Mouse (Mus musculus) naive thymus-derived CD4-positive, alpha-beta T cell, adult 2 months (primary cell): ENCODE measurements at regions not wholly inside any gene's neighbourhood (a gene's known extent, or its start where the extent isn't known, plus 50 kb on each side); places are given as distances from the start of the nearest gene placed in this dataset.

ENCODE experiments used
- DNase-seq: peaks from one replicate; pipeline ENCODE4 v3.0.0-alpha.2; 2011; ENCODE audit warnings: low read depth

DNA sequence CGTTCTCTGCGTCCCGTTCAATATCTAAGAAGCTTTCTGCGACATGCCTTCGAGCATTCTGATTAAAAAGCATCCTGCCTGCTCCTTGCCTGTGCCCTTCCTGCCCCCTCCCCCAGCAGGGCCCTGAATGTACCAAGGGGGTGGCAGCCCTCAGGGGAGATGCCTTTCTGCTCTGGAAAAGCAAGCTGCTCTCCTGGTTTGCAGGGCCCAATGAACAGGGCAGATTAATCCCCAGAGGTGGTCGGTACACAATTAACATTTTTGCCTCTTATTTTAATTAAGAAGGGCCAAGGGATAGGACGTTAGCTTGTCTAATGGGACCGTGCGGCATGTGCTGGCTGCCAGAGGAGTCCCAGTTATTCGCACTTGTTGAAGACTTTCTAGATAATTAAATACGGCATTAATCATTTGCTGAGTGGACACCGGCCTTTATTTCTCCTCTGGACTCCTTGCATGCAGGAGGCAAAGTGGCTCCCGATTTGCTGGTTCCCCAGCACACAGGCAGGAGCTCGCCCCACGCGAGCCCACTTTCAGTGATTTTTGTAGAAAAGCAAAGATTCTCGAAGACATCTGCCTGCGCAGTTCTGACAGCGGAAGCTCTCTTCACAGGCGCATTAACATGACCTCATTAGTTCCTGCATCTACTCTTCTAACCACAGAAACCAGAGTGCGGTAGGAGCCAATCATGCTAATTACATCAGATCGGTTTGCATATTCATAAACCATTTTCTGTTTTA lies 336.8 kb upstream of the 4930535I16Rik start:
- no peak for DNase-seq

DNA sequence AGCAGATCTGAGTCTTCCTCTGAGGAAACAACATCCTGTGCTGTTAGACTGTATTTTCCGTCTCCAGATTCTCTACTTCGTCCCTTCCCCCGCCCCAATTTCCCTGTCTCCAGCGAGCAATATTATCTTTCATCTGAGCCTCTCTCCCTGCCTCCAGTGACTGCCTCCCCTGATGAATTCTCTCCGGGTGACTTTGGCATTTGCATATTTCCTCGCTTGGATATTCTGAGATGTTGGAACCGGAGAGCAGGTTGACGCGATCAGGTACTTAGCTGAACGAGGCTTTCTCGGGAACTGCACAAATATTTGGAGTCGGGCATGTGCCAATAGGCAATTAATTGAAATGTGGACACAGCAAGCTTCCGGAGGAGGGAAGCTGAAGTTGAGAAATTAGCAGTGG lies 323.8 kb upstream of the 4930535I16Rik start:
- DNase-seq = no peak

GRCm38 (mm10) chr4:124236476-124236875 lies 318.7 kb upstream of the 4930535I16Rik start:
- no peak for DNase-seq

DNA sequence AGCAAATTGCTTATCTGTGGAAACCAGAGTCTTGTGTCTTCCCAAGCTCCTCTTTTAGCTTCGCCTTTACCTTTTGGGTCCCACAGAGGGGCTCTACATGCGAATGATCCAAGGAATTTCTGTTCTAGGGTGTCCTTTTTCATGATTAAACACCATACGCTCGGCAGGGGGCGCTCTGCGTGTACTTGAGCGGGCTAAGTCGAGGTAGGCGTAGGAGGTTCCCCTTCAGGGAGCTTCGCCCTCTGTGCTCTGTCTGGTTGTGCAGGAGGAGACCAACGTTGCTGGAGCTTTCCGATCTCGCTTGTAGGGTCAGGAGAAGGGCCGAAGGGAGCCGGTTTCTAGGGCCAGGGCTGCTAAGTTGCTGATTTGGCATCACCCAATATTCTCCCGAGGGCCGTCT lies 310.7 kb upstream of the 4930535I16Rik start:
- DNase-seq = peak; percentile 2

DNA sequence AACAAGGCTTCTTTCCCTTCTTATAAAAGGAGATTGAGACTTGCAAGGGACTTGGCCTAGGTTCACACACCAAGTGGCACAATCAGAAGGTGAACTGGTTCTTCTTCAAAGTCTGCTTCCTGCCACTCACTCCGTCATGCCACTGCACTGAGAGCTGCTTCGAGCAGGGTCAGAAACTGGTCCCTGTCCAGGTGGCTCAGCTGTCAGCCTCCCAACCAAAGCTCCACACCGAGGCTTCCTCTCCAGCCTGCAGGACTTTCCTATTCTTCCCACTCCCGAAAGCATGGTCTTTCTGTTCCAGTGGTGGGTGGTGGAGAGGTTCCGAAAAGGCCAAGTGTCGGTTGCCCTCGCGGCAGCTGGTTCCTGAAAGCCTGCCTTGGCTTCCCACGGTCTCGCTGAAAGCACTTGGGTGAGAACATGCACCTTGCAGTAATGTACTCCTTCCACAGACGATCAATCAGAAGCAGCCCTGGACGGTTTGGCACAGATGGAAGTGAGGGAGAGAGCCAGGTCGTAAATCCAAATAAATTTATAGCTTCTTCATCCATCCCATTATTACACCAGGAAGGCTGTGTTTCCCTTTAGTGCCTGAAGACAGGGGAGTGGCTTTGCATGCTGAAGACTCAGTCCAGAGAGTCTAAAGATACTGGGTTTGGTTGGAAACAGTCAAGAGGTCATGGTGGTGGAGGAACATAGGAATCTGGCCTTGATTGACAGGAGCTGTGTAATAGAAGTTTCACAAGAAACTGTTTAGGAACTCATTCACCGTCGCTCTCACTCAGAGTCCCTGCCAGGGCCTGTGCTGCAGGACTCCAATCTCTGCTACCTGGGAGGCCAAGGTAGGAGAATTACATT lies 306.1 kb upstream of the 4930535I16Rik start:
- no peak for DNase-seq

DNA sequence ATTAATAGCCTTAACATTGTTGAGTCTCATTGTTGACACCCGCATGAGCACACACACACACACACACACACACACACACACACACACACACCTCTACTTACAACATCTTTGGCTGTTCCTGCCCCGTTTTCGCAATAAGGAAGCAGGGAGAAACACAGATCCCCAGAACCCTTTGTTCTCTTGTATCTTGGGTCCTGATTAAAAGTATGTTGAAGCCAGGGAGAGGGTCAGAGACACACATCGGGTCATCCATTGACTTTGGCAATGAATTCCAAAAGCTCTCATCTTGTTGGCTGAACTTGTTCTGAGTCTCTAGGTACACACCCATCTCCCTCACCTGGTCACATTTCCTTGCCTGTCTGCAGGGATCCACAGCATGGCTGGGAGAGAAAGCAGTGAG lies 303.9 kb upstream of the 4930535I16Rik start:
- DNase-seq = no peak

- no peak for DNase-seq
These were observed 299.4 kb upstream of the 4930535I16Rik start for GRCm38 (mm10) chr4:124217206-124217605.

- no peak for DNase-seq
These were observed 298.5 kb upstream of the 4930535I16Rik start for GRCm38 (mm10) chr4:124216351-124216750.

- DNase-seq = no peak
These were observed 297.3 kb upstream of the 4930535I16Rik start for GRCm38 (mm10) chr4:124215077-124215476.

GRCm38 (mm10) chr4:124210103-124210502 lies 292.3 kb upstream of the 4930535I16Rik start:
- no peak for DNase-seq

DNA sequence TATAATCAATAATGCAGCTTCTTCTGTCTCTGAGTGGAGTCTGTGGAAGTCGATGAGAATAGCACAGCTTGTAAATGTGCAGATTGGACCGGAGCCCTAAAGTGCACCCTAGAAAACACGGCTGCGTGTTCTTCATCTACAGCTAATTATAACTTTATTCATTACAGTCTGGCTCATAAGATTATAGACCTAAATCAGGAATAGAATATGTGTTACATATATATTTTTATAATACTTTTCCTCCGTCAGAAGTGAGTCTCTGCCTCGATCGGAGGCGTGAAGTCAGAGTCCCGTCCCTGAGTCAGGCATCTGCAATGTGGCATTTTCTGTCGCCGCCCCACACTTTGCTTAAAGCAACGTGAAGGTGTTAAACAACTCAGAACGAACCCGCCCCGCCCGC lies 288.7 kb upstream of the 4930535I16Rik start:
- DNase-seq = no peak

GRCm38 (mm10) chr4:124203736-124204135 lies 285.9 kb upstream of the 4930535I16Rik start:
- DNase-seq = peak; percentile 2

DNA sequence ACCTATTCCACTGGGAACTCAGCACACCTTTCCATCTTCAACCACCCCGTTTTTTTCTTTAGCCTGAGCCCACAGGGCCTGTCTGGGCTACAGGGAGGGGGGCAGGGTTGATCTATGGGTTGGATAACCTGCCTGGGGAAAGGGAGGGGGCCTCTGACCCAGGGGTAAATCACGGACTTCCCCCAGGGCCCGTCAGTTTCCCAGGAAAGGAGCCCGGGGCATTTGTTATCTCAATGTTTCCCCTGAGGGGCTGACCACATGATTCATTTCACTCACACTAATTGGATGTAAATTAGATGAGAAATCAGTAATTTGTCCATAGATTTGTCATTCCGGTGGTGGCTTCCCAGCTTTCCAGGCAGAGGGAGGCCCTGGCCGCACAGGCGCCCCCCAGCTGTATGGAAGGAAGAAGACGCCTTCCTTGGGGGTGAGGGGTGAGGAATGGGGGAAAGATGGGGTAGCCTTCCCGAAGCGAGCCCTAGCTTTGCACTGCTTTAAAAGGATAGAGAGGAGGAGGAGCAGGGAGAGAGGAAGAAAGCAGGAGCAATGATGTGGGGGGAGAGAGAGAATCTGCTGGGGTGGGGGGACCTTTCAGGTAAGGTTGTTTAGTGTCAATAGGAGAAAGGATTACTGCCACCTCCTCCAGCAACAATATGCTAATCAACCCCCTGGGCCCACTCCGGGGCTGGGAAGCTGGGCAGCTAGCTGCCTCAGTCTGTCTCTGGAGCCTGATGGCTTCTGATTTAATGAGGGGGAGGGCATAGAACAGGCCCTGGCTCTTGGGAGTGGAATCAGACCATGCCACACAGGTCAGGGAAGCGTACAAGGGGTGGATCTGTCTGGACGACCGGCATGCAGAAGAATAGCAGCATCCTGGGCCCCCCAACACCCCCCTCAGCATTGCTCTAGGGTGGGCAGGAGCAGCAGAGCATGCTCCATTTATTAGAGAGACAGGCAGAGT lies 282.3 kb upstream of the 4930535I16Rik start:
- no peak for DNase-seq

DNA sequence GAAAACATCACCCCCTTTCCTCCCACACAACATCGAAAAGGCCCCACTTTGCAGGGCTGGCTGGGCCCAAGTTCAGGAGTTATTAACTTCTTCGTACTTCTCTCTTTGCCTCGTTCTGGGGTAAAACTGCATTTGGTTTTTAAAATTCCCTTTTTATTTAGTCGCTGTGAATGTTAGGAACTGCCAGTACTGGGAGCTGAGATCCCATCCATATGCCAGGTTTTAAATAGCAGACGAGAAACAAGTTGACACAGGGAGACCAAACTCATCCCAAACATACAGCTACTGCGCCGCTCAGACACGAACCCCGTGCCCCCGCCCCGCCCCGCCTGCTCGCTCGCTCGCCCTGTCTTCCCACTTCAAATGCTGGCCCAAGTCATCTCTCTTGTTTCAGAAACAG lies 281.0 kb upstream of the 4930535I16Rik start:
- DNase-seq = no peak

DNA sequence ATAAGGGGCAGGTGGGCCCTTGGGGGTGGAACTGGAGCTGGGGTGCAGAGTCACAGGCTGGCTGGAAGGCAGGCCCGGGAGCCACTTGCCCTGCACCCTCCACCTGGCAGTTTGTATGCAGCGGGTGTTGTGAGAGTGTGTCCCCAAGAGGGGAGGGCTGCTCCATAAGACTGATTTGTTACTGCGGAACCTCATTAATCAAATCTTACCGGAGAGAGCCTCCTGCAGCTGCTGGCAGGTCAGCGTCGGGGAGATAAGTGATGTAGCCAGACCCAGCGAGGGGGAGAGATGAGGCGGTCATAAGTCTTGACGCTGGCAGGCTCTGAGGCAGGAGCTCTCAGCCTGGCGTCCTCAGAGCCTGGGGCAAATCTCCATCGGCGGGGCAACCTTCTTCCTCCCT lies 278.9 kb upstream of the 4930535I16Rik start:
- DNase-seq = no peak

DNA sequence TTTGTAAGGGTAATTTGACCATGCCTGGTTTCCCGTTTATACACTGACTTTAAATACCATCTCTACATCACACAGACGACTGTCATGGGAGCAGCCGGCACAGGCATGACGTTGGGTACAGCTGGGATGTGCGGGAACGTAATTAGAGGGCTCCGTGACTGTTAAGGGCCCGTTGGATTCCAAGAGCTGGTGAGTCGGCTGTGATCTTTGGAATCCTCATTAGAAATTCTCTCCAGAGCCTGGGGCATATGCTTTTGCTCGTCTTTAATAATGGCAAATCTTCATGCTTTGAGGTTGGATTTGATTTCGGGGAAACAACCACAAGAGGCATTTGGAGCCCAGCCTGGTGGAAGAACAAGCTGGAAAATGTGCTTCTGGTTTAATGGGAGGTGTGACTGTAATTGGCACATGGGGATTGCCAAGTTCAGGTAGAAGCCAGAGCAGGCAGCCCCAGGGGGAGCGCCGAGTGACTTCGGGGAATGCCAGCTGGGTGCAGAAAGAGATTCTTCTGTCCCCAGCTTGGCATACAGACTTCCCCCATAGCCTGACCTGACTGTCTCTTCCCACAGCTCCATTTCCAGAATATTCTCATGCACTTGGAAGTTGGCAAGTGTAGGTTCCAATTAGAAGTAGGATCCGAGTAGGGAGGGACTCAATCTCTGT lies 275.4 kb upstream of the 4930535I16Rik start:
- DNase-seq = no peak

DNA sequence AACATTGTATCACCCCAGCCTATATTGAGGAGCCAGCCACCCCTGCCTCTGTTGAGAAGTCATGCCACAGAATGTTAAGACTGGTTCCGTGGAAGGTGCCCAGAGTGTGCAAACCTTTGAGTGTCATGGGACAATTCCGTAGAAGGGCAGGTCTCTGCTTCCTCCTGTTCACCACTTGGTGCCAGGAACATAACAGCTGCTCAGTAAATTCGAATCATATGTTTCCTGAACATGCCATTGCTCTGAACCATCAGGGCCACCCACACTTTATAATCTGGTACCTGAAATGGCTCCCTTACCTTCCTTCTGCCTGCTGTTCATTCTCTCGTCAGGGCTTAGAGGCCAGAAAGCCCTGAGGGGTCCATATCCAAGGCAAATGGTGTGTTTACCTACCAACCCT lies 273.0 kb upstream of the 4930535I16Rik start:
- no peak for DNase-seq

DNA sequence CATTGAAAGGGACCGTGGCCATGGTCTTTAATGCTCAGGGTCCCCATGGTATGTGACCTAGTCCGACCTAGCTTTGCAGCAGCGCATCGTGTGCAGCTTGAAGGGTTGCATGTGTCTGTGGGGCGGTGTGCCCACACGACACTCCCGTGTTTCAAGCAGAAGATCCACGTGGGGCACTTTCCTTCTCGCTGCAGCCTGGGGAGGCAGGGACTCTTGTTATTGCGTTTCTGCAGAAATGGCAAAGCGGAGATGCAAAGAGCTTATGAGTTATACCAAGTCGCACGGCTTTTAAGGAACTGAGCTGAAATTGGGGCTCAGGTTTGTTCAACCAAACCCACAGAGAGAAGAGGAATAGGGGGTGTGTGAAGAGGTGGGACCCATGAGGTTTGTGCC lies 272.2 kb upstream of the 4930535I16Rik start:
- DNase-seq = no peak

GRCm38 (mm10) chr4:124189352-124189992 lies 271.6 kb upstream of the 4930535I16Rik start:
- DNase-seq = no peak

- DNase-seq = no peak
These were observed 269.3 kb upstream of the 4930535I16Rik start for GRCm38 (mm10) chr4:124187108-124187507.

GRCm38 (mm10) chr4:124181335-124181734 lies 263.5 kb upstream of the 4930535I16Rik start:
- DNase-seq = no peak
